Mouse (Mus musculus) intestine, embryonic 15.5 days (tissue): ENCODE results near the gene Tango6. TPM values are rescaled to one million over a fixed set of nuclear protein-coding genes. Genes with fewer than 3 reads are reported as not detected.
"Not testable (repeated sequence)": the region's sequence is repeated elsewhere in the genome, so short reads cannot be mapped to it uniquely, and the experiment has no call there.

Experiments used
- ATAC-seq: fragments of 200-750 bp; cut with Nextera tagmentation; 2 replicates; pipeline ENCODE4 v1.8.0; 2017; ENCODE audit warnings: moderate TSS enrichment, moderate library complexity
- H3K27ac ChIP-seq: fragments of 300-500 bp; sonication (generic); 2 replicates; pipeline ENCODE4 v1.5.1; 2015; ENCODE audit warnings: mild to moderate bottlenecking, inconsistent platforms
- H3K27me3 ChIP-seq: fragments of 300-500 bp; sonication (generic); replicated peaks from 2 replicates; pipeline ENCODE4 v1.6.1; 2015; ENCODE audit warnings: inconsistent platforms
- H3K36me3 ChIP-seq: fragments of 300-500 bp; sonication (generic); 2 replicates; pipeline ENCODE4 v1.6.1; 2015; ENCODE audit warnings: inconsistent platforms
- H3K4me1 ChIP-seq: fragments of 300-500 bp; sonication (generic); replicated peaks from 2 replicates; pipeline ENCODE4 v1.6.1; 2015; ENCODE audit warnings: inconsistent platforms
- H3K4me2 ChIP-seq: fragments of 300-500 bp; sonication (generic); replicated peaks from 2 replicates; pipeline ENCODE4 v1.6.1; 2015; ENCODE audit warnings: mild to moderate bottlenecking, inconsistent platforms
- H3K4me3 ChIP-seq: fragments of 300-500 bp; sonication (generic); replicated peaks from 2 replicates; pipeline ENCODE4 v1.5.1; 2015; ENCODE audit warnings: inconsistent platforms
- H3K9ac ChIP-seq: fragments of 300-500 bp; sonication (generic); 2 replicates; pipeline ENCODE4 v1.6.1; 2015; ENCODE audit warnings: inconsistent platforms
- H3K9me3 ChIP-seq: fragments of 300-500 bp; sonication (generic); 2 replicates; pipeline ENCODE4 v1.6.1; 2016; ENCODE audit warnings: inconsistent platforms
- WGBS: fragments of 180-500 bp; shearing (Covaris S2); methylation state at CpG from one replicate; pipeline ENCODE4 v1.1.7; 2015; 5-methylcytosine and 5-hydroxymethylcytosine counted together
- polyA plus RNA-seq: library from polyadenylated mRNA; unstranded; fragments of >200 nt; fragmentation: Nextera tagmentation; extraction: Ambion mirVana; gene quantifications from 2 replicates; pipeline ENCODE4 v1.2.1, GENCODE M21; 2015

Gene Tango6
- polyA plus RNA-seq, 1 experiment from 2014 or later = 9.1 TPM

DNA sequence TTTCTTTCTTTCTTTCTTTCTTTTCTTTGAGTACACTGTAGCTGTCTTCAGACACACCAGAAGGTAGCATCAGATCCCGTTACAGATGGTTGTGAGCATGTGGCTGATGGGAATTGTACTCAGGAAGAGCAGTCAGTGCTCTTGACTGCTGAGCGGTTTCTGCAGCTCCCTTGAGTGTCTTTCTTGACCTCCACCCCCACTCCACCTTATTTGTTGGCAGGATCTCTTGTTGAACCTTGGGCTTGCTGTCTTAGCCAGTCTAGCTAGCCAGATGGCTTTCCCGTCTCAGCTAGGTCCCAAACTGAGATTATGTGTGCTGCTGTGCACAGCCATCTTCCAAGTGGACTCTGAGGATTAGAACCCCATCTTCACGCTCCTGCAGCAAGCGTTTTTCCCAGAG is 83.9 kb downstream of the Tango6 start:
- no peaks in the 10 kb centered on the region for H3K4me1 ChIP-seq
- H3K36me3 ChIP-seq = no peaks in the 10 kb centered on the region
- no peaks in the 10 kb centered on the region for H3K9me3 ChIP-seq
- no peak overlapping the region for H3K9ac ChIP-seq
- no peaks in the 10 kb centered on the region for H3K27me3 ChIP-seq
- WGBS = 89% methylated on average over 5 of the region's 5 CpGs
- no peak overlapping the region for H3K4me3 ChIP-seq
- no peak overlapping the region for H3K4me2 ChIP-seq
- no peak for ATAC-seq
- no peak overlapping the region for H3K27ac ChIP-seq

DNA sequence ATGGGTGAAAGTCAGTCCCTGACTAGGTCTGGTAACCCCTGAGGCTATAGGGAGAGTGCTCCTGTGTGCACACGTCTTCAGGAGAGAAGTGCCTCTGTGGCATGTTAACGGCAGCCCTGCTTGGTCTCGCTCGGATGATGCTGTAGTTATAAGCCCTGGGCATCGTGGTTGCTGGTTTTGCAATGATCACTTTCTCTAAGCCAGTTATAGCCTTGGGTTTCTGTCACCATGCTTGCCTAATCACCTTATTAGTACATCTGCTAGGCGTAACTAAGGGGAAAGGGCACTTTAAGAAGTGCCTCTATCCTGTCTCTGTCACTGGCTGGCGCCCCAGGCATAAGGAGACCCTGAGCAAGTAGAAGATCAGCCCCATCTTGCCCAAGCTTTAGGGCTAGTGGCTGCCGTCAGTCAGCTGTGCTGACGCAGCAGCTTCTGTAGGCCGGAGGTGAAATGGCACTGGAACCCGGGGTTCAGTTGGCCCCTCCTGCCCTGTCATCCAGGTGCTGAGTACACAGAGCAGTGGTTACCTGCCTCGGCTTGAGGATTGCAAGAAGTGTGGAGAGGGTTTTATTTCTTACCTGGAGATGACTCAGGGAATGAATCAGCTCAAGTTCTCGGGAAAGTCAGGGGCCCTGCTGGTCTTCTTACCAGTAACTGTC is 86.4 kb downstream of the Tango6 start:
- Histone ChIP-seq H3K27ac (no peak overlapping the region), H3K4me3 (no peak overlapping the region), H3K9me3 (no peaks in the 10 kb centered on the region), H3K4me2 (no peak overlapping the region), H3K9ac (no peak overlapping the region), H3K4me1 (no peaks in the 10 kb centered on the region), H3K36me3 (no peaks in the 10 kb centered on the region), H3K27me3 (no peaks in the 10 kb centered on the region)
- 75% methylated on average over 13 of the region's 13 CpGs for WGBS
- peak; percentile 25; the same call in 1 of the 2 replicates for ATAC-seq

DNA sequence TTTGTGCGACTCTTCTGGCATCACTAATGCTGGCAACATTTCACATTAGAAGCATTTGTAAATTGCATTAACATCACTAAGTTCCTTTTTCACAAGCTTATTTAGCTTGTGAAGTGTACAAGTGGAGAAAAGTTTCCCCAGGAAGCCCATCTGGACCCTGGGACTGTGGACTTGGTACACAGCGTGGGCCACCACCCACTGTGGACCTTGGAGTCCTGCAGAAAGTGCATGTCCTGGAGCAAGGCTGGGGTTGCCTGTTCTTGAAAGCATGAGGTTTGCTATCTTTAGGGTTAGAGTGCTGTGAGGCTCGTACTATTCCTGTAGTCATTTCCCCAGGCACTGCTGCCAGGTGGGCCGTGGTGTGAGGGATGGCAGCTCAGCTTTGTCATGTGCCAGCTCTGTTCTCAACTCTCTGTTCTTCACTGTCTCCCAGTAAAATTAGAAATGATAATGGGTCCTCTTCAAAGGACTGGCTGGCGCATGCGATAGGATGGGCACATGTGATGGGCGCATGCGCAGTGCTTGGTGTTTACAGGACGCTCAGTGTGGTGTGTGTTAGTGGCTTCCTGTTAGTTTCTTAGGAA is 87.8 kb downstream of the Tango6 start:
- ATAC-seq = no peak
- 93% methylated on average over 9 of the region's 9 CpGs for WGBS

DNA sequence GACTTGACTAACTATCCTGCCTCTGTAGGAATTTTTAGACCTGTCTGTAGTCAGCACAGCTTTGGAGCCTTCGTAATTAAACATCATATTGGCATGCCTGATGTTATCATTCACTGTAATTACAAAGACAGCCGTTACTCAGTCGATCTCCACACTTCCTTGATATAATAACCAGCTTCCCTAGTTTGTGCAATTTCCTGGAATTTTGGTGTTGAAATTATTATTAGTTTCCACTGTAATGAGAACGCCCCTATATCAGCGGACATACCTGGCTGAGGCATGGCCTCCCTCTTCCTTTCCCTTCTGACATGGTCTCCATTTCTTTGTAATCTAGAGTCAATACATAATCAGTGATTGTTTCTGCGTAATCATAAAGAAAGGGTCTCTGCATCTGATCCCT is 89.2 kb downstream of the Tango6 start:
- 76% methylated on average over 6 of the region's 6 CpGs for WGBS
- no peak overlapping the region for H3K9ac ChIP-seq
- H3K4me2 ChIP-seq = no peak overlapping the region
- no peak for ATAC-seq
- no peaks in the 10 kb centered on the region for H3K36me3 ChIP-seq
- H3K27ac ChIP-seq = no peak overlapping the region
- no peaks in the 10 kb centered on the region for H3K9me3 ChIP-seq
- H3K27me3 ChIP-seq = no peaks in the 10 kb centered on the region
- H3K4me1 ChIP-seq = no peaks in the 10 kb centered on the region
- H3K4me3 ChIP-seq = no peak overlapping the region

More for the DNA sequence above, 87.8 kb downstream of the Tango6 start:
- H3K27me3 ChIP-seq = no peaks in the 10 kb centered on the region
- H3K27ac ChIP-seq = no peak overlapping the region
- no peaks in the 10 kb centered on the region for H3K36me3 ChIP-seq
- H3K9me3 ChIP-seq = no peaks in the 10 kb centered on the region
- H3K9ac ChIP-seq = no peak overlapping the region
- H3K4me3 ChIP-seq = no peak overlapping the region
- H3K4me2 ChIP-seq = no peak overlapping the region
- H3K4me1 ChIP-seq = no peaks in the 10 kb centered on the region

DNA sequence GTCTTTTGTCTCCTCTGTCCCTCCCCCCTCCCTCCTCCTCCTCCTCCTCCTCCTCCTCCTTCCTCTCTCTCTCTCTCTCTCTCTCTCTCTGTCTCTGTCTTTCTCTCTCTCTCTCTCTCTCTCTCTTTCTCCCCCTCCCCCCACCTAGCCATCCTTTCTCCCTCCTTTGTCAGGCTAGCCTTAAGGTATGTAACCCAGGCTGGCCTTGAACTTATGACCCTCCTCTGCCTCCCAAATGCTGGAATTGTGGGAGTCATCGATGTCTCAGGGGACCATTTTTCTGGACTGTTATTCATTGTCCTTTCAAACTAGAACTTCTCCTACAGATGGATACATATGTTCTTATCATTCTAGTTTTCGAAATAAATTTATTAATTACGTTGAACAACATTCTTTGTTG is 89.6 kb downstream of the Tango6 start:
- no peak for ATAC-seq
- H3K27ac ChIP-seq = no peak overlapping the region
- H3K36me3 ChIP-seq = no peaks in the 10 kb centered on the region
- H3K9ac ChIP-seq = no peak overlapping the region
- H3K4me2 ChIP-seq = no peak overlapping the region
- H3K9me3 ChIP-seq = no peaks in the 10 kb centered on the region
- 87% methylated on average over 3 of the region's 3 CpGs for WGBS
- H3K4me3 ChIP-seq = no peak overlapping the region
- no peaks in the 10 kb centered on the region for H3K27me3 ChIP-seq
- no peaks in the 10 kb centered on the region for H3K4me1 ChIP-seq

- Histone ChIP-seq H3K4me3 (no peak overlapping the region), H3K27ac (no peak overlapping the region), H3K4me2 (no peak overlapping the region), H3K9me3 (no peaks in the 10 kb centered on the region), H3K4me1 (no peaks in the 10 kb centered on the region), H3K36me3 (no peaks in the 10 kb centered on the region), H3K27me3 (no peaks in the 10 kb centered on the region), H3K9ac (no peak overlapping the region)
- no peak for ATAC-seq
- WGBS = 83% methylated on average over 8 of the region's 8 CpGs
These were observed 91.9 kb downstream of the Tango6 start for GRCm38 (mm10) chr8:106774567-106775320.

DNA sequence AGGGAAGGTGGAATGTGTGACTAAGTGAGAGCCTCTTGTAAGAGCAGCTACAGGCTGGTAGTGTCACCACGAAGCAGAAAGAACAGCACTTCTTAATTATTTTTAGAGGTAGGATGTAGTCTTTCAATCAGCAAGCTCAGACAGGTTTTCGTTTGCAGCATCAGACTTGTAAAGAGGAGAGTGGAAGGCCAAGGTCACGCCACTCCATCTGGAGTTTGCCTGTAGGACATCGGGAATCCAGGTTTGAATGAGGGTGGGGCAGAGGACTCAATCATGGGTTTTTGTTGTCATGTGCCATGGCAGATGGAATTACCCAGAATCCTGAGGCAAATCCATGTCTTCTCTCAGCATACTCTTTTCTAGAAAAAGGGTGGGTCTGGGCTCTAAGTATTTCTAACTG is 106.8 kb downstream of the Tango6 start:
- no peak overlapping the region for H3K4me3 ChIP-seq
- no peak overlapping the region for H3K9ac ChIP-seq
- H3K27ac ChIP-seq = no peak overlapping the region
- no peak for ATAC-seq
- H3K4me2 ChIP-seq = no peak overlapping the region
- H3K27me3 ChIP-seq = no peaks in the 10 kb centered on the region
- no peaks in the 10 kb centered on the region for H3K36me3 ChIP-seq
- H3K4me1 ChIP-seq = no peaks in the 10 kb centered on the region
- H3K9me3 ChIP-seq = no peaks in the 10 kb centered on the region
- 61% methylated on average over 4 of the region's 4 CpGs for WGBS

DNA sequence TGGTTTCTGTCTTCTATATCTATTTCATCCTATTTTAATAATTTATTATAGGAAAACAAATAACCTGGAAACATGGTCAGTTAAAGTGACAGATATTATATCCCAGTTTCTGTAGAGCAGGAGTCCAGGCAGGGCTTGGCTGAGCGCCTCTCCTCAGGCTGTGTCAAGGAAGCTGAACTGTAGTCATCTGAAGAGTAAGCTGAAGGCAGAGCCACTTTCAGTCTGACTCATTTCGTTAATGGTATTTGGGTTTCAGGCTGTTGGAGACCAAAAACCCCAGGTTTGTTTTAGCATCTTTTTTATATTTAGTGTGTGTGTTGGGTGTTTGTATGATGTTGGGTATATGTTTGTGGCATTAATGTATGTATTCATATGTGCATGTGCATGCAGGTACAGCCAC is 112.0 kb downstream of the Tango6 start:
- H3K4me1 ChIP-seq = no peaks in the 10 kb centered on the region
- WGBS = 90% methylated on average over 2 of the region's 2 CpGs
- H3K27ac ChIP-seq = no peak overlapping the region
- no peaks in the 10 kb centered on the region for H3K36me3 ChIP-seq
- ATAC-seq = no peak
- H3K4me3 ChIP-seq = no peak overlapping the region
- no peaks in the 10 kb centered on the region for H3K9me3 ChIP-seq
- H3K9ac ChIP-seq = no peak overlapping the region
- no peak overlapping the region for H3K4me2 ChIP-seq
- no peaks in the 10 kb centered on the region for H3K27me3 ChIP-seq

DNA sequence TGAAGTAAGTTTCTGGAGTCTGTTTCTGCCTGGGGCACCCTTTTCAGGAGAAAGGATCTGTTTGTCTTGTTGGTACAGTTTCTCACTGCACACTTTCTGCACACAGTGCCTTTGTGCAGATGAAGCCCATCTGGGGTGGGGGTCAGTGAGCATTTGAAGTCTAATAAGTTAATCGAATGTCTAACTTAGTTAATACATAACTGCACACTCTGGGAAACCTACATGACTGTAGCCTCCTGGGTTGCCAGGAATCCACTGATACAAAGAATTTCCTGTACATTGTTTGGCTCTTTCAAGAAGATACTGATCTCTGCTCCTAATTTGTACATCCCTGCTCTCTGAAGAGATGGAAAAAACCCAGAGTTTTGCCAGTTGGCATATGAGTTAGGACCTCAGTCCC is 117.0 kb downstream of the Tango6 start:
- H3K27ac ChIP-seq = no peak overlapping the region
- H3K9ac ChIP-seq = no peak overlapping the region
- no peaks in the 10 kb centered on the region for H3K36me3 ChIP-seq
- no peaks in the 10 kb centered on the region for H3K27me3 ChIP-seq
- ATAC-seq = no peak
- H3K4me3 ChIP-seq = no peak overlapping the region
- no peak overlapping the region for H3K4me2 ChIP-seq
- no peaks in the 10 kb centered on the region for H3K9me3 ChIP-seq
- H3K4me1 ChIP-seq = no peaks in the 10 kb centered on the region
- WGBS = 50% methylated on average over 1 of the region's 1 CpGs

- no peak overlapping the region for H3K27ac ChIP-seq
- no peak for ATAC-seq
- H3K4me1 ChIP-seq = no peaks in the 10 kb centered on the region
- H3K36me3 ChIP-seq = no peaks in the 10 kb centered on the region
- H3K4me2 ChIP-seq = no peak overlapping the region
- no peak overlapping the region for H3K9ac ChIP-seq
- no peaks in the 10 kb centered on the region for H3K27me3 ChIP-seq
- WGBS = 90% methylated on average over 11 of the region's 11 CpGs
- H3K9me3 ChIP-seq = no peaks in the 10 kb centered on the region
- H3K4me3 ChIP-seq = no peak overlapping the region
These were observed 118.4 kb downstream of the Tango6 start for GRCm38 (mm10) chr8:106801261-106801660.

GRCm38 (mm10) chr8:106802384-106803137 is 119.7 kb downstream of the Tango6 start:
- H3K9me3 ChIP-seq, H3K36me3 ChIP-seq, H3K4me1 ChIP-seq, ATAC-seq, H3K27ac ChIP-seq, H3K4me2 ChIP-seq, H3K27me3 ChIP-seq, H3K9ac ChIP-seq, H3K4me3 ChIP-seq: not testable (repeated sequence)
- WGBS = 80% methylated on average over 12 of the region's 12 CpGs

DNA sequence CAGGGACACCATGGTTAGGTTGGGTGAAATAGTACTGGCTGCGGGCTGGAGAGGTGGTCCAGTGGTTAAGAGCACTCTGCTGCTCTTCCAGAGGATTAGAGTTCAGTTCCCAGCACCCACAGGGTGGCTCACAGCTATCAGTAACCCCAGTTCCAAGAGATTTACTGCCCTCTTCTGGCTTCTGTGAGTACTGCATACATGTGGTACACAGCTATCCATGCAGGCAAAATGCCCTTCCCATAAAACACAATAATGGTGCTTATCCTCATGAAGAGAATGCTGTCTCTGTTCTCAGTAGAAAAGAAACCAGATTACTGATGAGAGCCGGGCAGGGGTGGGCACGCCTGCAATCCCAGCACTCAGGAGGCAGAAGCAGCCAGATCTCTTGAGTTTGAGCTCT is 123.0 kb downstream of the Tango6 start:
- Histone ChIP-seq H3K4me2 (no peak overlapping the region), H3K9me3 (no peaks in the 10 kb centered on the region), H3K27ac (no peak overlapping the region), H3K27me3 (no peaks in the 10 kb centered on the region), H3K36me3 (no peaks in the 10 kb centered on the region), H3K4me3 (no peak overlapping the region), H3K4me1 (no peaks in the 10 kb centered on the region), H3K9ac (no peak overlapping the region)
- 86% methylated on average over 3 of the region's 3 CpGs for WGBS
- no peak for ATAC-seq
